In genomic region chr3:102250873-102251272, GRCm38 (mm10) we compare ENCODE assay signal across 21 mouse cellular contexts. TPM values are rescaled to one million over a fixed set of nuclear protein-coding genes. Genes with fewer than 3 reads are reported as not detected.
DNase-seq lines count a peak whose midpoint lies in the region; ATAC-seq lines count a peak whose summit lies in the region.
"Had no signal": no experiment of that assay in that cellular context is flagged by ENCODE, and none has a peak within 500 bp of the region (broad histone marks: within the 10 kb centered on the region; RNA-seq: fewer than 3 reads in every experiment).

No protein-coding gene starts in this region.

- no peak for ATAC-seq in midbrain, embryonic 11.5 days (ENCODE audit: low FRiP score)
- ATAC-seq: activated CD4-positive, CD25-positive, alpha-beta regulatory T cell, adult 4 months; CD4-positive, CD25-positive, alpha-beta regulatory T cell, adult 4 months; Patski had no signal

- no peaks in the 10 kb centered on the region for H3K4me1 ChIP-seq in midbrain, embryonic 11.5 days (ENCODE audit: control insufficient read depth, insufficient read depth, low read length)
- 0 out of 2 replicates have a peak, but pooled peaks cover 3% of the 10 kb centered on the region for H3K4me1 ChIP-seq in midbrain, embryonic 10.5 days

- intact Hi-C loops in heart, postnatal 25 days (cut with DNase I) = no loop called here

- WGBS in midbrain, embryonic 11.5 days = 90% methylated on average over 3 of the region's 3 CpGs
- 95% methylated on average over 3 of the region's 3 CpGs for WGBS in midbrain, embryonic 10.5 days

- DNase-seq in heart, adult 11 months = peak; percentile 74
- DNase-seq in heart, postnatal 25 days (ENCODE audit: low spot score) = no peak
- DNase-seq in midbrain, embryonic 11.5 days (ENCODE audit: low spot score, missing footprints) = peak; percentile 54
- no peak for DNase-seq in midbrain, embryonic 10.5 days (ENCODE audit: low spot score)
- DNase-seq in testis, postnatal 10 days (ENCODE audit: low spot score) = peak; percentile 25
- DNase-seq in testis, postnatal 14 days (ENCODE audit: low spot score) = no peak
- DNase-seq: adrenal gland, adult 2 months; adrenal gland, adult 8-10 months; adrenal gland, postnatal 10 days; adrenal gland, postnatal 14 days; adrenal gland, postnatal 25 days; adrenal gland, postnatal 36 days; B cell, adult 2 months; cerebellum, adult 11 months; cerebellum, adult 11-12 months; cerebellum, adult 18-20 months had no signal

- H3K9ac ChIP-seq in midbrain, embryonic 11.5 days (ENCODE audit: low read length) = no peak overlapping the region

- no peaks in the 10 kb centered on the region for H3K9me3 ChIP-seq in midbrain, embryonic 11.5 days (ENCODE audit: control insufficient read depth, low read length)
- H3K9me3 ChIP-seq in midbrain, embryonic 10.5 days (replicated peaks) = peaks cover 3% of the 10 kb centered on the region; the same call in 1 of the 2 replicates
- H3K9me3 ChIP-seq: G1E had no signal

- no peak overlapping the region for H3K4me3 ChIP-seq in midbrain, embryonic 11.5 days (ENCODE audit: low read depth, low read length)
- H3K4me3 ChIP-seq in midbrain, embryonic 10.5 days = no peak overlapping the region

- no peak overlapping the region for H3K4me2 ChIP-seq in midbrain, embryonic 11.5 days

- H3K27ac ChIP-seq in midbrain, embryonic 11.5 days (ENCODE audit: low read depth, low read length) = no peak overlapping the region
- no peak overlapping the region for H3K27ac ChIP-seq in midbrain, embryonic 10.5 days (replicated peaks)

- no peaks in the 10 kb centered on the region for H3K36me3 ChIP-seq in midbrain, embryonic 11.5 days (ENCODE audit: control insufficient read depth, insufficient read depth, low read length)
- H3K36me3 ChIP-seq in midbrain, embryonic 10.5 days = no peaks in the 10 kb centered on the region
- H3K36me3 ChIP-seq: G1E had no signal

- H3K27me3 ChIP-seq in midbrain, embryonic 11.5 days (ENCODE audit: control insufficient read depth, insufficient read depth, low read length) = no peaks in the 10 kb centered on the region
- 0 out of 2 replicates have a peak, but pooled peaks cover 8% of the 10 kb centered on the region for H3K27me3 ChIP-seq in midbrain, embryonic 10.5 days (ENCODE audit: low read depth, poor library complexity, severe bottlenecking)
- H3K27me3 ChIP-seq: CH12.LX, Patski had no signal

RNA-seq across cellular contexts. Expression of gene Vangl1, which starts 46.4 kb away (rescaled TPM):
- total RNA-seq in heart, postnatal 25 days (2021) = 10 to 100 TPM; 11.3 to 12.9 TPM
- polyA plus RNA-seq in midbrain, embryonic 11.5 days (2014; fragmentation: Nextera tagmentation; extraction: Ambion mirVana) = 9.3 and 10.2 TPM in 2 replicates
- polyA plus RNA-seq in midbrain, embryonic 10.5 days (2016; fragmentation: Nextera tagmentation; extraction: Ambion mirVana) = 11.0 and 13.1 TPM in 2 replicates
- total RNA-seq: CH12.LX had no signal
- polyA plus RNA-seq: activated CD4-positive, CD25-positive, alpha-beta regulatory T cell, adult 4 months had no signal

Comparison
In these comparisons a context has a peak if more than half of its experiments do, and no peak if none do; other contexts are left out.
1. DNase-seq: peak in heart, adult 11 months (single experiment), midbrain, embryonic 11.5 days (single experiment) and testis, postnatal 10 days (single experiment); none in heart, postnatal 25 days (single experiment), midbrain, embryonic 10.5 days (single experiment) and testis, postnatal 14 days (single experiment).